Mouse (Mus musculus) kidney, adult 8-10 months (tissue): ENCODE data around the gene Usp2.

ENCODE experiments used
- DNase-seq, 2 experiments: peaks; one replicate each; pipeline ENCODE4 v3.0.0; 2022

Gene Usp2

GRCm38 (mm10) chr9:44047071-44047470, 19.8 kb upstream of the Usp2 start:
- DNase-seq: no peak

GRCm38 (mm10) chr9:44047571-44048490, 19.0 kb upstream of the Usp2 start:
- no peak for DNase-seq

DNA sequence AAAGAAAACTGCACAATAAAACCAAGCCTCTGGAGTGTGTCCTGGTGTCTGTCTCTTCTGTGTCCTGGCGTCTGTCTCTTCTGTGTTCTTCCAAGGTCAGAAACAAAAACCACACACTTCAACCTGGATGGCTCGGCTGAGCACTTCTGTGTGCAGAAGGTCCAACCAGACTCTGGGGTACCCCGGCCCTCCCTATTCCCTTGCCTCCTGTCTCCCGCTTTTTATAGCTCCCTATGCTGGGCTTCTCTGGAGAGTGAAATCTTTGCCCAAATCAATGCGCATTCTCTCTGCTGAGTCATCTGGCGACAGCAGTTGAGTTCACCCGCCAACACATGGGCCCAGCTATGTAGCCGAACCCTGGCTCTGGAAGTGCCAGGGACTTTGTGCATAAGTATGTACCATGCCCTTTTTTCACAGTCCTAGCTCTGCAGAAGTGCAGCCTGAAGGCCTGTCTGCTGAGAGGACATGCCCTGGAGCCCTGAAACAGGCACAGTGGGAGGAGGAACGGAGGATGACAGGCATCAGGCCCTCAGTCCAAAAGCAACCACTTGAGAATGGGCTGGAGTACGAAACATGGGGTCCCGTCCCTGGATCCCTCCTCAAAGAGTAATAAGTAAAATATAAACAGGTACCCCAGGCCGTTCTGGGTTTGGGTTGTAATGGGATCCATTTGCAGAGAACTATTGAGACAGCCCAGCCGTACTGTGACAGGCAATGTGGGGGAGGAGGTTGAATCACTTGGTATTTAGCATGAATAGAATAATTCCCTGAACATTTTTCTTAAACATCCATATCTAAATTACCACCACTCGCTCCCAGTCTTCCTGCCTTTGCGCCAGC, 18.1 kb upstream of the Usp2 start:
- DNase-seq: no peak

- no peak for DNase-seq
Measured at GRCm38 (mm10) chr9:44049381-44050165, 17.2 kb upstream of the Usp2 start.

DNA sequence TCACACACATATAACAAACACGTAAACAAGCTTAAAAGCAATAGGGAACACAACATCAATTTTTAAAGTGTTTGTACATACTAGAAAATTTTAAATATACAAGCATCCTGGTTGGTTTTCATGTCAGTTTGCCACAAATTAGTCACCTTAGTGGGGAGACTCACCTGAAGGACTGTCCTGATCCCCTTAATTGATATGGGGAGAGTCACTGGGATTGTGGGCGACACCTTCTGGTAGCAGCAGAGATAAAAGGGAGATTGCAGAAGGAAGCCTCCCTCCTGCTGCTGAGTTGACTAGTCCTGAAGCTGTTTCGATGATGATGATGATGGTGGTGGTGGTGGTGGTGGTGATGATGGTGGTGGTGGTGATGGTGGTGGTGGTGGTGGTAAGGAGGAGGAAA, 14.0 kb upstream of the Usp2 start:
- no peak for DNase-seq

DNA sequence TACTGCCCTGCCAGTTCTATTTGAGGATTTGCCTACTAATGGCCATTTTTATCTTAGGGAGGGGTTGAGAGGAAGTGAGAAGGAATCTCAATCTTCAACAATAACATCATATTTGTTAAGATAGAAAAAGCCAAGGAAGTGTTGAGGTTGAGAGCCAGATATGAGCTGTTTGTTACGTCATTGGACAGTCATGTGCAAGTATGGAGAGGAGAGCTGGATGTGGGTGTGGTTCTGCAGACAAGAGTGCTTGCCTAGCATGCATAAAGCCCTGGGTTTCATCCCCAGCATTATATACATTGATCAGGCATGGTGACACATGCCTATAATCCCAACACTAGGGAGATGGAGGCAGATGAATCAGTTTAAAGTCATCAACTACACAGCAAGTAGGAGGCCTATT, 12.9 kb upstream of the Usp2 start:
- no peak for DNase-seq

DNA sequence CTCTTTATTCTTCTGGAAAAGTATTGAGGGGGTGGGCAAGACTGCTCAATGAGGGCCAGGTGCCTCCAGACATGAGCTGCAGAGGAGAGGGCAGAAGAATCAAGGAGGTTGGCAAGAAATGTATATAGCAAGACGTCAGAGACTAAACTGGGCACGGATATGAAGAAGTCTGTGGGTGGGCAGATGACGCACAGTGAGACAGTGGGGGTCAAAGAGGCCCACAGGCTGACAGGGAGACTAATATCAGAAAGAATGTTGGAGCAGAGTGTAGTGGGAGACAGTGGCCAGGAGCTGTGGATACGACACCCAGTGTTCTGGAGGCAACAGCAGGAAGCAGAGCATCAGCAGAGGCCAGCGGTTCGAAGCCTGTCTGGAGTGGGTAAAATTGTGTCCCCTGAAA, 8.2 kb upstream of the Usp2 start:
- no peak for DNase-seq

GRCm38 (mm10) chr9:44065177-44065576, 1.6 kb upstream of the Usp2 start:
- no peak for DNase-seq

DNA sequence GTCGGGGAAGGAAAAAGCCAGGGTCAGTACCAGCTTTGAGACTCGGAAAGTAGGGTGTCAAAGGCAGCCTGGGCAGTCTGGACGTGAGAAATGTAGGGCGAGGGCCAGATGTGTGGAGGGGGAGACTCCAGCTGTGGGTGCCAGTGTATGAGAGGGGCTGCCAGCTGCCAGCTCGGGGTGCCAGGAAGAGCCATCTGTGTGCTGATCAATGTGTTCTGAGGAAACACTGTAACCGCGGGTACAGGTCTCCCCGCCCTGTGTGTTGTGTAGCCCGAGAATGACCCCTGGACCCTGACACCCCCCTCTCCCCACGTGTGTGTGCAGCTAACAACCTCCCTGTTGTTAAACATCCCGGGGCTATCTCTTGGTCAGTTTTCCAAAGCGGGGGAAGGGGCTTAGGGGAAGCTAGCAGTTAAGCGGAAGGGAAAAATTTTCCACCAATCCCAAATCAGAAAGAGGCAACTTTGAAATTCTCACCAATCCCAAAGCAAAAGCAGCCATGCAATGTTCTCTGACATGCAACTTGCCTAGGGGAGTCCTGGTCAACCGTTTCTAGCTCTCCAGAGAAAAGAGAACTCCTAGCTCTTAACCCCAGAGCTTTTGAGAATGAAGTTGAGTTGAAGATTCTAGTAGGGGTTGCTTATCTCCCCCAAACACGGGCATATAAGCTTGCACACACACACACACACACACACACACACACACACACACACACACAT, 579 bp downstream of the Usp2 start:
- no peak for DNase-seq

GRCm38 (mm10) chr9:44067960-44068330, 1.1 kb downstream of the Usp2 start:
- DNase-seq: no peak

DNA sequence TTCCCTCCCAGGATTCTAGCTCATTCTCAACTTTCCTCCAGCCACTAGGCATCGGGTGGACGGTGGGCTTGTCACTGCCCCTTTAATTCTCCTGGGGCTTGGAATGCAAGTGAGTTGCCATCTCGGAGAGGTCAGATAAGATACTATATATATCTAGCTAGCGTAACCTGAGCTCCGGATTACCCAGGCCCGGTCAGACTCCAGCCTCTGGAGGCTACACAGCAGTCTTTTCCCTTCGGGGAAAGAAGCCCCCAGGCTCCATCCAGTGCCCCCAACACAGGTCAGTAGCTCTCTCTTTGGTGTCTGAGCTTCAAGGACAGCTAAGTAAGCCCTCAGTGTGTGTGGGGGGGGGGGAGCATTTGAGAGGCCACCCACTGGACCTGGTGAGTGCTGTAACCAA, 2.4 kb downstream of the Usp2 start:
- DNase-seq: no peak

- DNase-seq: peak in 1 of 2 experiments; percentile 5
Measured at GRCm38 (mm10) chr9:44070113-44070843, 3.5 kb downstream of the Usp2 start.

- DNase-seq: no peak
Measured at GRCm38 (mm10) chr9:44070844-44071231, 4.0 kb downstream of the Usp2 start.

DNA sequence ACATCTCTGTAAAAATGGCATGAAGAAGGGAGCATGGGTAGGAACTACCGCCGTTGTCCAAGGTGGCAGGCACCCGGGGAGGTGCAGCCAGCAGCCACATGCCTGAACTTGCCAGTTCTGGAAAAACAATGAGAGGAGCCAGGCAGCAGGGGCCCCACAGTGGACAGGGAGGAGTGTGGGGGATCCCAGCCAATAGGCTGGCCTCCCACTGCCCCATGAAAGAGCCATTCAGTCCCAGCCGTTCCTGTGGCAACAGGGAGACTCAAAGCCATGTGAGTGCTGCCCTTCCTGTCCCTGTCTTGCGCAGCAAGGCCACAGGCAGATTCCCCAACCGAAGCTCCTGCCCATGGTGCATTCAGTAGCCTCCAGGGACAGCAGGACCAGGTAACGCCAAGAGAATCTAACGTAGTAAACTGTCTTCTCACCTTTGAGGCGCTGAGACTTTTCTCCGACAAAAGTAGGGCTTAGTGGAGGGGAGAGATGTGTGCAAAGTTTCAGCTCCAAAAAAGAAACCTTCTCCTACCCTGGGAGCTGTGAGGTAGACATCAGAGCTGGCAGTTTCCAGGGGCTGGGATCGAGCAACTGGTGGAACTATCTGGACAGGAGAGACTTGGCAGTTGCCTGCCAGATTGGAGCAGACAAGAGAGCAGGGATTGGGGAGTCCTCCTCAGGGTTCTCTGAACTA, 5.2 kb downstream of the Usp2 start:
- peak in 1 of 2 experiments; percentile 9 for DNase-seq

DNA sequence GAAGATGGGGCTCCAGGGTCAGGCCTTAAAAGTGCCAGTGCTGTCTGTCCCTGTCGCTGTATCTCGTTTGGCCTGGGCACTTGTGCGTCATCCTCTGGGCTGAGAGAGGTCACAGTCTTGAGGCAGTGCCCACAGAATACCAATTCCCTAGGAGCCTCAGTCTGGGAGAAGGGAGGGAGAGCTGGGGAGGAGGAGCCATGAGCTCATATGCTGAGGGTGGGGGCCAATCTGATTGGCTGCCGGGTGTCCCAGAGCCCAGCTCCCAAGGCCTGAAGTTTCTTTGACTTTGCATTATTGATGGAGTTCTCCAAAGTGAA, 5.7 kb downstream of the Usp2 start:
- DNase-seq: peak in 1 of 2 experiments; percentile 22

DNA sequence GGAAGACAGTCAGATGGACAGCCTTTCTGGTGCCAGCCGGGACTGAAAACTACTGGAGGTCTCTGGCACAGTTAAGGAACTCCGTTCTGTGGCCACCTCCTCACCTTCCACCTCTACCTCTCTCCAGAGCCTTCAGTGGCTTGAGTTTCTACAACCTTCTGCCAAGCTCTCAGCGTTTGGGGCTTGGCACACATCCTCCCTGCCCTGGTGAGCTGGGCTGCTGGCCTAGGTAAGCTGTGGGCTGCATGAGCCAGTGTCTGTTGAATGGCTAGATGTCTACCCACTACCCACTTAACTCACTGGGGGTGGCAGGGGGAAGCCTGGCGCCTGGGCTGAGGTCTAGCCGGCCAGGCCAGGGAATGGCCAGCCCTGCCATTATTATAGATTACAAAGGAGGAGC, 6.3 kb downstream of the Usp2 start:
- no peak for DNase-seq

DNA sequence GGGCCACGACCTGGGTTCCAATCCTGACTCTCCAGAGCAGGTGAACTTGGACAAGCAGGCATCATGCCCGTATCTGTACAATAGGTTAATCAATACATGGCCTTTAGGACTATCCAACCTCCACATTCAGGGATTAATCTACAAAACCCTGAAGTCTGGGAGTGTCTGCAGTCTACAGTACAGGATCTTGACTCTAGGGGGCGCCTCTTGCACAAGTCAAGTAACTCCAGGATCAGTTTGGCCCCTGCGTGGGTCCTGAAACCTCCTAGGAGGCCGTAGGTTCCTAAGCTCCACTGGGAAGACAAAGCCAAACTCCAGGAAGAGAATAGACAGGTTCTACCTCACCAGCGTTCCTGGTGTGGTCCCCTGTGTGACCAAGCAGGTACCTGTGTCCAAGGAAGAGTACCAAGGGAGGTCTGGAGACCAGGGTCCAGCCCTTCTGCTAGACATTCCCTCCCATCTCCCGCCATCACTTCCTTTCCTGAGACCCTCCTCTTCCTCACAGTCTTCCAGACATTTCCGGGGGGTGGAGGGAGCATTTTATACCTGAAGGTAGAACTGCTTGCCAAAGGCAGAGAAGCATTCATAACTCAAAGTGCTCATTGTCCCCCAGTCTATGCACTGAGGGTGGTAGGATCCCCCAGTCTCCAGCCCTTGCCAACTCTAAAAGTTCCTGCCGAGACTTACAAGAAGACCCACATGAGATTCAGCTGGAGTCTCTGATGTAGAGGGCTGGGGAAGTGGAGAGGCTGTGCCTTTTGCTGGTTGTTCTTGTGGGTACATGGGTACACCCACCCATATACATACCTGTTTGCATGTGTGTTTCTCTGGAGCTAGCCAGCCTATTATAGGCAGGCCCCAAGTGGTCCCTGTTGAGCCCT, 7.8 kb downstream of the Usp2 start:
- peak; percentile 63 to 73 for DNase-seq

- peak; percentile 35 to 52 for DNase-seq
Measured at GRCm38 (mm10) chr9:44075276-44075995, 8.6 kb downstream of the Usp2 start.

- peak; percentile 43 to 53 for DNase-seq
Measured at GRCm38 (mm10) chr9:44075996-44076763, 9.4 kb downstream of the Usp2 start.
